Mouse (Mus musculus): Measurements from ENCODE around the gene Crip2.

The Crip2 gene

GRCm38 (mm10) chr12:113176960-113177725 lies 37.1 kb downstream of the Crip2 start:
- DNase-seq (ENCODE audit: inconsistent age in 2 of 2, low spot score in 1 of 2): no peak

- peak; percentile 77 for DNase-seq (ENCODE audit: inconsistent age in 2 of 2, low spot score in 1 of 2)
Observed at GRCm38 (mm10) chr12:113181020-113181419, 41.0 kb downstream of the Crip2 start.

GRCm38 (mm10) chr12:113184945-113185344 lies 44.9 kb downstream of the Crip2 start:
- DNase-seq (ENCODE audit: inconsistent age in 2 of 2, low spot score in 1 of 2): peak; percentile 50 to 62

- DNase-seq (ENCODE audit: inconsistent age in 2 of 2, low spot score in 1 of 2): peak; percentile 66 to 78
Observed at GRCm38 (mm10) chr12:113185442-113186291, 45.6 kb downstream of the Crip2 start, which contains the start of gene Tmem121. TSS of gene Tmem121 (plus strand) at chr12:113185930.

- DNase-seq (ENCODE audit: inconsistent age in 2 of 2, low spot score in 1 of 2): peak in 1 of 2 experiments; percentile 44
Observed at GRCm38 (mm10) chr12:113186326-113187010, 46.4 kb downstream of the Crip2 start.

GRCm38 (mm10) chr12:113187011-113187375 lies 47.0 kb downstream of the Crip2 start:
- no peak for DNase-seq (ENCODE audit: inconsistent age in 2 of 2, low spot score in 1 of 2)

- DNase-seq (ENCODE audit: inconsistent age in 2 of 2, low spot score in 1 of 2): peak; percentile 85 to 94
Observed at GRCm38 (mm10) chr12:113187584-113188295, 47.7 kb downstream of the Crip2 start.

- DNase-seq (ENCODE audit: inconsistent age in 2 of 2, low spot score in 1 of 2): no peak
Observed at GRCm38 (mm10) chr12:113188349-113189055, 48.5 kb downstream of the Crip2 start.

- no peak for DNase-seq (ENCODE audit: inconsistent age in 2 of 2, low spot score in 1 of 2)
Observed at GRCm38 (mm10) chr12:113193423-113193822, 53.4 kb downstream of the Crip2 start.

All from adrenal gland, adult (tissue).